Mouse (Mus musculus): Measurements from ENCODE around the gene Map4k3. TPM values are rescaled to one million over a fixed set of nuclear protein-coding genes. Genes with fewer than 3 reads are reported as not detected.
"Not testable (repeated sequence)": the region's sequence is repeated elsewhere in the genome, so short reads cannot be mapped to it uniquely, and the experiment has no call there.

Map4k3 gene
- total and polyA plus RNA-seq, 3 experiments, result 12.8 to 24.7 (median 24.4) TPM

GRCm38 (mm10) chr17:80574471-80574965, 153.8 kb downstream of the Map4k3 start:
- no peaks in the 10 kb centered on the region for H3K36me3 ChIP-seq (ENCODE audit: control insufficient read depth, insufficient read depth, low read length)
- no peaks in the 10 kb centered on the region for H3K4me1 ChIP-seq (ENCODE audit: control insufficient read depth, insufficient read depth, low read length)
- H3K4me3 ChIP-seq, result no peak overlapping the region
- H3K27ac ChIP-seq, result no peak overlapping the region
- H3K79me2 ChIP-seq (replicated peaks; ENCODE audit: control insufficient read depth, insufficient read depth, low read length), result no peaks in the 10 kb centered on the region
- TF ChIP-seq CTCF (IDR thresholded peaks at IDR 0.05), result no peak
- TF ChIP-seq EP300 (IDR thresholded peaks at IDR 0.05; ENCODE audit: insufficient read depth, low read depth, low read length), result no peak
- TF ChIP-seq POLR2A (IDR thresholded peaks at IDR 0.05; ENCODE audit: insufficient read depth, low read depth, low read length), result no peak
- H3K27me3 ChIP-seq (ENCODE audit: control insufficient read depth, insufficient read depth, low read length), result no peaks in the 10 kb centered on the region
- WGBS, result 74% methylated on average over 7 of the region's 7 CpGs
- intact Hi-C loops (cut with DNase I), result no loop called here
- no peak overlapping the region for H3K9ac ChIP-seq (ENCODE audit: low read depth, low read length)
- DNase-seq, result no peak

- H3K27me3 ChIP-seq (ENCODE audit: control insufficient read depth, insufficient read depth, low read length), result no peaks in the 10 kb centered on the region
- H3K4me3 ChIP-seq, result no peak overlapping the region
- H3K27ac ChIP-seq, result no peak overlapping the region
- no peak overlapping the region for H3K9ac ChIP-seq (ENCODE audit: low read depth, low read length)
- H3K4me1 ChIP-seq (ENCODE audit: control insufficient read depth, insufficient read depth, low read length), result no peaks in the 10 kb centered on the region
- H3K79me2 ChIP-seq (replicated peaks; ENCODE audit: control insufficient read depth, insufficient read depth, low read length), result no peaks in the 10 kb centered on the region
- no peaks in the 10 kb centered on the region for H3K36me3 ChIP-seq (ENCODE audit: control insufficient read depth, insufficient read depth, low read length)
- intact Hi-C loops (cut with DNase I), result no loop called here
- 97% methylated on average over 13 of the region's 13 CpGs for WGBS
- DNase-seq, result no peak
- TF ChIP-seq CTCF (IDR thresholded peaks at IDR 0.05) (no peak), EP300 (IDR thresholded peaks at IDR 0.05; ENCODE audit: insufficient read depth, low read depth, low read length) (no peak), POLR2A (IDR thresholded peaks at IDR 0.05; ENCODE audit: insufficient read depth, low read depth, low read length) (no peak)
Observed at GRCm38 (mm10) chr17:80572187-80572935, 155.9 kb downstream of the Map4k3 start.

- DNase-seq, result no peak
- 87% methylated on average over 4 of the region's 4 CpGs for WGBS
- Histone ChIP-seq H3K9ac (ENCODE audit: low read depth, low read length) (no peak overlapping the region), H3K36me3 (ENCODE audit: control insufficient read depth, insufficient read depth, low read length) (no peaks in the 10 kb centered on the region), H3K4me3 (no peak overlapping the region), H3K27me3 (ENCODE audit: control insufficient read depth, insufficient read depth, low read length) (no peaks in the 10 kb centered on the region), H3K27ac (no peak overlapping the region), H3K4me1 (ENCODE audit: control insufficient read depth, insufficient read depth, low read length) (no peaks in the 10 kb centered on the region), H3K79me2 (replicated peaks; ENCODE audit: control insufficient read depth, insufficient read depth, low read length) (no peaks in the 10 kb centered on the region)
- TF ChIP-seq POLR2A (IDR thresholded peaks at IDR 0.05; ENCODE audit: insufficient read depth, low read depth, low read length), result no peak
- TF ChIP-seq CTCF (IDR thresholded peaks at IDR 0.05), result no peak
- no peak for TF ChIP-seq EP300 (IDR thresholded peaks at IDR 0.05; ENCODE audit: insufficient read depth, low read depth, low read length)
- intact Hi-C loops (cut with DNase I), result no loop called here
Observed at GRCm38 (mm10) chr17:80571460-80571859, 156.8 kb downstream of the Map4k3 start.

- H3K79me2 ChIP-seq (replicated peaks; ENCODE audit: control insufficient read depth, insufficient read depth, low read length); H3K4me3 ChIP-seq; intact Hi-C loops (cut with DNase I); H3K9ac ChIP-seq (ENCODE audit: low read depth, low read length); DNase-seq; H3K27ac ChIP-seq; H3K36me3 ChIP-seq (ENCODE audit: control insufficient read depth, insufficient read depth, low read length); H3K4me1 ChIP-seq (ENCODE audit: control insufficient read depth, insufficient read depth, low read length); H3K27me3 ChIP-seq (ENCODE audit: control insufficient read depth, insufficient read depth, low read length): not testable (repeated sequence)
- 90% methylated on average over 2 of the region's 2 CpGs for WGBS
- peak; percentile 33 for TF ChIP-seq CTCF (IDR thresholded peaks at IDR 0.05)
Observed at GRCm38 (mm10) chr17:80569718-80570117, 158.6 kb downstream of the Map4k3 start.

GRCm38 (mm10) chr17:80568842-80569601, 159.3 kb downstream of the Map4k3 start:
- Histone ChIP-seq H3K4me3 (no peak overlapping the region), H3K36me3 (ENCODE audit: control insufficient read depth, insufficient read depth, low read length) (no peaks in the 10 kb centered on the region), H3K9ac (ENCODE audit: low read depth, low read length) (no peak overlapping the region), H3K27me3 (ENCODE audit: control insufficient read depth, insufficient read depth, low read length) (no peaks in the 10 kb centered on the region), H3K27ac (no peak overlapping the region), H3K4me1 (ENCODE audit: control insufficient read depth, insufficient read depth, low read length) (no peaks in the 10 kb centered on the region), H3K79me2 (replicated peaks; ENCODE audit: control insufficient read depth, insufficient read depth, low read length) (no peaks in the 10 kb centered on the region)
- no peak for DNase-seq
- no peak for TF ChIP-seq EP300 (IDR thresholded peaks at IDR 0.05; ENCODE audit: insufficient read depth, low read depth, low read length)
- no peak for TF ChIP-seq CTCF (IDR thresholded peaks at IDR 0.05)
- TF ChIP-seq POLR2A (IDR thresholded peaks at IDR 0.05; ENCODE audit: insufficient read depth, low read depth, low read length), result no peak
- 87% methylated on average over 6 of the region's 6 CpGs for WGBS
- intact Hi-C loops (cut with DNase I), result no loop called here

- no peak overlapping the region for H3K4me3 ChIP-seq
- no peaks in the 10 kb centered on the region for H3K27me3 ChIP-seq (ENCODE audit: control insufficient read depth, insufficient read depth, low read length)
- H3K4me1 ChIP-seq (ENCODE audit: control insufficient read depth, insufficient read depth, low read length), result no peaks in the 10 kb centered on the region
- DNase-seq, result no peak
- 78% methylated on average over 2 of the region's 2 CpGs for WGBS
- H3K27ac ChIP-seq, result no peak overlapping the region
- no peaks in the 10 kb centered on the region for H3K36me3 ChIP-seq (ENCODE audit: control insufficient read depth, insufficient read depth, low read length)
- no peaks in the 10 kb centered on the region for H3K79me2 ChIP-seq (replicated peaks; ENCODE audit: control insufficient read depth, insufficient read depth, low read length)
- TF ChIP-seq POLR2A (IDR thresholded peaks at IDR 0.05; ENCODE audit: insufficient read depth, low read depth, low read length) (no peak), EP300 (IDR thresholded peaks at IDR 0.05; ENCODE audit: insufficient read depth, low read depth, low read length) (no peak), CTCF (IDR thresholded peaks at IDR 0.05) (no peak)
- intact Hi-C loops (cut with DNase I), result no loop called here
- no peak overlapping the region for H3K9ac ChIP-seq (ENCODE audit: low read depth, low read length)
Observed at GRCm38 (mm10) chr17:80568441-80568840, 159.8 kb downstream of the Map4k3 start.

Measured in heart, adult 2 months (tissue).